Mouse (Mus musculus) hindbrain, embryonic 15.5 days (tissue): Measurements from ENCODE around the gene Gm16223. TPM values are rescaled to one million over a fixed set of nuclear protein-coding genes. Genes with fewer than 3 reads are reported as not detected.

ENCODE experiments used
- ATAC-seq: fragments of 200-750 bp; cut with Nextera tagmentation; 2 replicates; pipeline ENCODE4 v1.8.0; 2017; ENCODE audit warnings: low read depth, moderate number of reproducible peaks, moderate TSS enrichment; ENCODE audit not compliant: low FRiP score
- H3K27ac ChIP-seq: fragments of 300-500 bp; sonication (generic); replicated peaks from 2 replicates; pipeline ENCODE4 v1.5.1; 2015; ENCODE audit warnings: mild to moderate bottlenecking, inconsistent platforms
- H3K27me3 ChIP-seq: fragments of 300-500 bp; sonication (generic); 2 replicates; pipeline ENCODE4 v1.6.1; 2015; ENCODE audit warnings: control low read depth, inconsistent platforms
- H3K36me3 ChIP-seq: fragments of 300-500 bp; sonication (generic); 2 replicates; pipeline ENCODE4 v1.6.1; 2015; ENCODE audit warnings: control low read depth, inconsistent platforms
- H3K4me1 ChIP-seq: fragments of 300-500 bp; sonication (generic); replicated peaks from 2 replicates; pipeline ENCODE4 v1.6.1; 2015; ENCODE audit warnings: control low read depth, inconsistent platforms
- H3K4me2 ChIP-seq: fragments of 300-500 bp; sonication (generic); 2 replicates; pipeline ENCODE4 v1.6.1; 2015; ENCODE audit warnings: moderate library complexity, mild to moderate bottlenecking, inconsistent platforms
- H3K4me3 ChIP-seq: fragments of 300-500 bp; sonication (generic); 2 replicates; pipeline ENCODE4 v1.5.1; 2015; ENCODE audit warnings: mild to moderate bottlenecking, inconsistent platforms
- H3K9ac ChIP-seq: fragments of 300-500 bp; sonication (generic); 2 replicates; pipeline ENCODE4 v1.6.1; 2015; ENCODE audit warnings: inconsistent platforms
- H3K9me3 ChIP-seq: fragments of 300-500 bp; sonication (generic); 2 replicates; pipeline ENCODE4 v1.6.1; 2016; ENCODE audit warnings: control low read depth, inconsistent platforms
- whole genome bisulfite sequencing: fragments of 180-500 bp; shearing (Covaris S2); methylation state at CpG from one replicate; pipeline ENCODE4 v1.1.7; 2015; 5-methylcytosine and 5-hydroxymethylcytosine counted together
- polyA plus RNA-seq: library from polyadenylated mRNA; unstranded; fragments of >200 nt; fragmentation: Nextera tagmentation; extraction: Ambion mirVana; gene quantifications from 2 replicates; pipeline ENCODE4 v1.2.1, GENCODE M21; 2015

The Gm16223 gene
- polyA plus RNA-seq: 0.10 TPM in 1 of 2 replicates, not detected in the other

GRCm38 (mm10) chr5:42067476-42068187 is at the start of gene Gm16223:
Gm16223 (plus strand) TSS chr5:42067960.
- 45% methylated on average over 10 of the region's 10 CpGs for WGBS
- H3K4me2 ChIP-seq: no peak within 1 kb of the TSS
- no peaks in the 10 kb centered on the region for H3K27me3 ChIP-seq
- no peaks in the 10 kb centered on the region for H3K4me1 ChIP-seq
- no peak within 1 kb of the TSS for H3K9ac ChIP-seq
- H3K4me3 ChIP-seq: no peak within 1 kb of the TSS
- no peaks in the 10 kb centered on the region for H3K36me3 ChIP-seq
- H3K27ac ChIP-seq: peak within 1 kb of the TSS; percentile 26; the same call in 1 of the 2 replicates
- no peaks in the 10 kb centered on the region for H3K9me3 ChIP-seq
- ATAC-seq: peak; percentile 74

GRCm38 (mm10) chr5:42022029-42022428 is 45.7 kb upstream of the Gm16223 start:
- ATAC-seq: no peak
- 89% methylated on average over 3 of the region's 3 CpGs for WGBS
- no peak overlapping the region for H3K9ac ChIP-seq
- H3K4me2 ChIP-seq: no peak overlapping the region
- H3K9me3 ChIP-seq: no peaks in the 10 kb centered on the region
- H3K36me3 ChIP-seq: no peaks in the 10 kb centered on the region
- no peaks in the 10 kb centered on the region for H3K27me3 ChIP-seq
- H3K4me3 ChIP-seq: no peak overlapping the region
- H3K27ac ChIP-seq: no peak overlapping the region
- no peaks in the 10 kb centered on the region for H3K4me1 ChIP-seq

- H3K36me3 ChIP-seq: no peaks in the 10 kb centered on the region
- H3K9me3 ChIP-seq: no peaks in the 10 kb centered on the region
- no peaks in the 10 kb centered on the region for H3K27me3 ChIP-seq
- H3K27ac ChIP-seq: no peak overlapping the region
- H3K9ac ChIP-seq: no peak overlapping the region
- H3K4me1 ChIP-seq: no peaks in the 10 kb centered on the region
- H3K4me3 ChIP-seq: no peak overlapping the region
- H3K4me2 ChIP-seq: no peak overlapping the region
- ATAC-seq: no peak
- WGBS: 85% methylated on average over 1 of the region's 1 CpGs
Observed at GRCm38 (mm10) chr5:42023521-42023920, 44.2 kb upstream of the Gm16223 start.

GRCm38 (mm10) chr5:42036388-42037082 is 31.2 kb upstream of the Gm16223 start:
- peak; percentile 63 for ATAC-seq
- no peaks in the 10 kb centered on the region for H3K36me3 ChIP-seq
- no peaks in the 10 kb centered on the region for H3K9me3 ChIP-seq
- no peak overlapping the region for H3K4me2 ChIP-seq
- H3K4me1 ChIP-seq: 0 out of 2 replicates have a peak, but pooled peaks cover 3% of the 10 kb centered on the region
- H3K27ac ChIP-seq: no peak overlapping the region
- no peaks in the 10 kb centered on the region for H3K27me3 ChIP-seq
- WGBS: 52% methylated on average over 15 of the region's 15 CpGs
- no peak overlapping the region for H3K9ac ChIP-seq
- H3K4me3 ChIP-seq: no peak overlapping the region

GRCm38 (mm10) chr5:42054636-42055035 is 13.1 kb upstream of the Gm16223 start:
- no peaks in the 10 kb centered on the region for H3K36me3 ChIP-seq
- H3K27me3 ChIP-seq: no peaks in the 10 kb centered on the region
- H3K9me3 ChIP-seq: no peaks in the 10 kb centered on the region
- H3K4me2 ChIP-seq: no peak overlapping the region
- ATAC-seq: 0 out of 2 replicates have a peak, but pooled peaks have one; percentile 65
- H3K4me1 ChIP-seq: no peaks in the 10 kb centered on the region
- H3K4me3 ChIP-seq: no peak overlapping the region
- 72% methylated on average over 4 of the region's 4 CpGs for WGBS
- H3K9ac ChIP-seq: no peak overlapping the region
- no peak overlapping the region for H3K27ac ChIP-seq

GRCm38 (mm10) chr5:42055151-42055550 is 12.6 kb upstream of the Gm16223 start:
- Histone ChIP-seq H3K4me2 (no peak overlapping the region), H3K9me3 (no peaks in the 10 kb centered on the region), H3K4me1 (no peaks in the 10 kb centered on the region), H3K4me3 (no peak overlapping the region), H3K27me3 (no peaks in the 10 kb centered on the region), H3K27ac (no peak overlapping the region), H3K9ac (no peak overlapping the region), H3K36me3 (no peaks in the 10 kb centered on the region)
- WGBS: 87% methylated on average over 5 of the region's 5 CpGs
- no peak for ATAC-seq

GRCm38 (mm10) chr5:42065090-42065489 is 2.7 kb upstream of the Gm16223 start:
- Histone ChIP-seq H3K36me3 (no peaks in the 10 kb centered on the region), H3K4me1 (no peaks in the 10 kb centered on the region), H3K9ac (no peak overlapping the region), H3K27ac (no peak overlapping the region), H3K4me2 (no peak overlapping the region), H3K9me3 (no peaks in the 10 kb centered on the region), H3K4me3 (no peak overlapping the region), H3K27me3 (no peaks in the 10 kb centered on the region)
- WGBS: 57% methylated on average over 2 of the region's 2 CpGs
- no peak for ATAC-seq

- H3K4me1 ChIP-seq: no peaks in the 10 kb centered on the region
- H3K27ac ChIP-seq: no peak overlapping the region
- no peaks in the 10 kb centered on the region for H3K9me3 ChIP-seq
- no peak overlapping the region for H3K9ac ChIP-seq
- no peak for ATAC-seq
- no peak overlapping the region for H3K4me3 ChIP-seq
- H3K27me3 ChIP-seq: no peaks in the 10 kb centered on the region
- 49% methylated on average over 3 of the region's 3 CpGs for WGBS
- H3K4me2 ChIP-seq: no peak overlapping the region
- H3K36me3 ChIP-seq: no peaks in the 10 kb centered on the region
Observed at GRCm38 (mm10) chr5:42067075-42067474, 685 bp upstream of the Gm16223 start.

GRCm38 (mm10) chr5:42068188-42068579 is 424 bp downstream of the Gm16223 start:
- ATAC-seq: peak; percentile 27; the same call in 1 of the 2 replicates
- H3K4me3 ChIP-seq: no peak overlapping the region

GRCm38 (mm10) chr5:42116586-42117346 is 49.0 kb downstream of the Gm16223 start:
- 89% methylated on average over 5 of the region's 5 CpGs for WGBS
- Histone ChIP-seq H3K4me3 (no peak overlapping the region), H3K27ac (no peak overlapping the region), H3K9ac (no peak overlapping the region), H3K36me3 (no peaks in the 10 kb centered on the region), H3K9me3 (no peaks in the 10 kb centered on the region), H3K4me2 (no peak overlapping the region), H3K27me3 (no peaks in the 10 kb centered on the region), H3K4me1 (no peaks in the 10 kb centered on the region)
- ATAC-seq: no peak

More at GRCm38 (mm10) chr5:42068188-42068579, 424 bp downstream of the Gm16223 start:
- Histone ChIP-seq H3K36me3 (no peaks in the 10 kb centered on the region), H3K9ac (no peak overlapping the region), H3K4me1 (no peaks in the 10 kb centered on the region), H3K4me2 (no peak overlapping the region), H3K27ac (peak overlapping the region; percentile 26; the same call in 1 of the 2 replicates), H3K9me3 (no peaks in the 10 kb centered on the region), H3K27me3 (no peaks in the 10 kb centered on the region)
- WGBS: 68% methylated on average over 1 of the region's 1 CpGs

- Histone ChIP-seq H3K9ac (no peak overlapping the region), H3K4me1 (no peaks in the 10 kb centered on the region), H3K4me3 (no peak overlapping the region), H3K36me3 (no peaks in the 10 kb centered on the region), H3K4me2 (no peak overlapping the region), H3K27ac (no peak overlapping the region), H3K9me3 (no peaks in the 10 kb centered on the region), H3K27me3 (no peaks in the 10 kb centered on the region)
- no peak for ATAC-seq
Observed at GRCm38 (mm10) chr5:42125562-42125961, 57.8 kb downstream of the Gm16223 start.

- 84% methylated on average over 3 of the region's 3 CpGs for WGBS
- no peak overlapping the region for H3K27ac ChIP-seq
- no peaks in the 10 kb centered on the region for H3K27me3 ChIP-seq
Observed at GRCm38 (mm10) chr5:42155626-42156025, 87.9 kb downstream of the Gm16223 start.

More at GRCm38 (mm10) chr5:42155626-42156025, 87.9 kb downstream of the Gm16223 start:
- ATAC-seq: no peak
- no peak overlapping the region for H3K9ac ChIP-seq
- no peaks in the 10 kb centered on the region for H3K36me3 ChIP-seq
- no peaks in the 10 kb centered on the region for H3K4me1 ChIP-seq
- no peak overlapping the region for H3K4me3 ChIP-seq
- no peak overlapping the region for H3K4me2 ChIP-seq
- no peaks in the 10 kb centered on the region for H3K9me3 ChIP-seq
